Mouse (Mus musculus) limb, embryonic 11.5 days (tissue): ENCODE data around the gene Nr1h5. TPM values are rescaled to one million over a fixed set of nuclear protein-coding genes. Genes with fewer than 3 reads are reported as not detected.

Experiments
- ATAC-seq: fragments of 200-750 bp; cut with Nextera tagmentation; 2 replicates; pipeline ENCODE4 v1.8.0; 2017; ENCODE audit warnings: low read depth; ENCODE audit not compliant: insufficient number of reproducible peaks, low FRiP score, low TSS enrichment
- DNase-seq: peaks from one replicate; pipeline ENCODE4 v3.0.0-alpha.2; 2015; ENCODE audit warnings: low spot score
- H3K27ac ChIP-seq: fragments of 300-500 bp; sonication (generic); replicated peaks from 2 replicates; pipeline ENCODE4 v1.5.1; 2014; ENCODE audit warnings: low read depth, mild to moderate bottlenecking, low read length
- H3K27me3 ChIP-seq: fragments of 300-500 bp; sonication (generic); 2 replicates; pipeline ENCODE4 v1.6.1; 2014; ENCODE audit warnings: mild to moderate bottlenecking, low read length, mixed read lengths; ENCODE audit not compliant: control insufficient read depth, insufficient read depth
- H3K36me3 ChIP-seq: fragments of 300-500 bp; sonication (generic); 2 replicates; pipeline ENCODE4 v1.6.1; 2014; ENCODE audit warnings: mild to moderate bottlenecking, low read length, moderate library complexity, mixed read lengths; ENCODE audit not compliant: control insufficient read depth, insufficient read depth
- H3K4me1 ChIP-seq: fragments of 300-500 bp; sonication (generic); 2 replicates; pipeline ENCODE4 v1.6.1; 2014; ENCODE audit warnings: low read length, mixed read lengths; ENCODE audit not compliant: control insufficient read depth, insufficient read depth
- H3K4me2 ChIP-seq: fragments of 300-500 bp; sonication (generic); 2 replicates; pipeline ENCODE4 v1.6.1; 2014; ENCODE audit warnings: low read depth, mild to moderate bottlenecking, moderate library complexity; ENCODE audit not compliant: severe bottlenecking
- H3K4me3 ChIP-seq: fragments of 300-500 bp; sonication (generic); 2 replicates; pipeline ENCODE4 v1.5.1; 2014; ENCODE audit warnings: low read depth, low read length
- H3K9ac ChIP-seq: fragments of 300-500 bp; sonication (generic); 2 replicates; pipeline ENCODE4 v1.6.1; 2014; ENCODE audit warnings: mild to moderate bottlenecking, low read length
- H3K9me3 ChIP-seq: fragments of 300-500 bp; sonication (generic); 2 replicates; pipeline ENCODE4 v1.6.1; 2016; ENCODE audit warnings: low read length; ENCODE audit not compliant: control insufficient read depth
- WGBS: fragments of 180-500 bp; shearing (Covaris S2); extraction: QIAGEN DNeasy Blood & Tissue Kit; methylation state at CpG from one replicate; pipeline ENCODE4 v1.1.7; 2014; 5-methylcytosine and 5-hydroxymethylcytosine counted together
- polyA plus RNA-seq: library from polyadenylated mRNA; unstranded; fragments of >200 nt; fragmentation: Nextera tagmentation; extraction: Ambion mirVana; gene quantifications from 2 replicates; pipeline ENCODE4 v1.2.1, GENCODE M21; 2014

Nr1h5 gene
- polyA plus RNA-seq, 1 experiment from 2014 or later = not detected

DNA sequence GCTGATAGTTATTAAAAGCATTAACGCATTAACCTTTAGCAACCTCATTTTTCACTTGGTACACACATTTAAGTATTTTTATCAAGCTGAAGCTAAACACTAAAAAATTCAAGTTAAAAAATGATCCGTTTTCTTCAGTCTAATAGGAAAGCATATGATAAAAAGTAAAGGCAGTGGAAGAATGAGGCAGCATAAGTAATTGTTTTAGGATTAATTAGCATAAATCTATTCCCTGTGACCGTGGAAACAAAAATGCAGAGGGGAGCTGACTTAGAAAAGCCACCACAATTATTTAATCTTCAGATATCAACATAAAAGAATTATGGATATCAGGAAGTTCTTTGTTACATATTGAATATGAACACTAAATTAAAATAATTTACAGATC is 16.4 kb upstream of the Nr1h5 start:
- DNase-seq (no peak), ATAC-seq (no peak)
- Histone ChIP-seq H3K27ac (no peak overlapping the region), H3K9ac (no peak overlapping the region), H3K27me3 (no peaks in the 10 kb centered on the region), H3K4me3 (no peak overlapping the region), H3K36me3 (no peaks in the 10 kb centered on the region), H3K9me3 (no peaks in the 10 kb centered on the region), H3K4me2 (no peak overlapping the region), H3K4me1 (no peaks in the 10 kb centered on the region)
- 75% methylated on average over 3 of the region's 3 CpGs for WGBS

DNA sequence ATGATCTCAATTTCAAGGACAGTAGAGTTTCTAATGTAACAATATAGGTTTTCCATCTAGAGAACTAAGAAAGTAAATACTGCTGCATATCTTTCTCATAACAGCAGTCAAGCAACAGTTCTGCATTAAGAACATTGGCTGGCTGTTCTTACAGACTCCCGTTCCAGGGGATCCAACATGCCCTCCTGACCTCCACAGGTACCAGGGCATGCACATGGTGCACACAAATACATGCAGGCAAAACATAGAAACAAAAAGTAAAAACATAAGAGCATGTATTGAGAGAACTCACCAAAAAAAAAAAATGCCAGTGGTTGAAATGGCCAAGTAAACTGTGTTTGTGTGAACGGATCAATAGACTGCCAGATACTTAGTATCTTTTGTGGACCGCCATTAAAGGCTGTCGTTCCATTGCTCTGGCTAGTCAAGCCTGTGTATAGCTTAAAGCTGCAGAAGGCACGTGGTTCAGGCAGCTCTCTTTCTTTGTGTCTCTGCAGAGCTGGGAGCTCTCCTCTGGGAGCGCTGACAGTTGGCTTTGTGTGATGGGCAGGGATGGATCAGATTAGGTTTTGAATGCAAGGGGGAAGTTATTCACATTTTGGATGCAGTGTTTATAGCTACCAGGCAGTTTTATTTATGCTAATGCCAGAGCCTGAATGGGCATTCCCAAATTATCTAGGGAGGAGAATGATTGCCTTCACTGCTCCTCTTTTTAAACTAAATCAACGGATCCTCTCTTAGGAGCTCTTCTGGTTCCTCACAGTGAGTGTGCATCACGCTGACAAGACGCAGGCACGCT is 15.8 kb upstream of the Nr1h5 start:
- no peaks in the 10 kb centered on the region for H3K36me3 ChIP-seq
- H3K4me2 ChIP-seq = no peak overlapping the region
- H3K4me1 ChIP-seq = no peaks in the 10 kb centered on the region
- no peak overlapping the region for H3K4me3 ChIP-seq
- no peak for DNase-seq
- no peak overlapping the region for H3K27ac ChIP-seq
- no peak overlapping the region for H3K9ac ChIP-seq
- H3K27me3 ChIP-seq = no peaks in the 10 kb centered on the region
- H3K9me3 ChIP-seq = no peaks in the 10 kb centered on the region
- no peak for ATAC-seq
- WGBS = 57% methylated on average over 10 of the region's 10 CpGs

DNA sequence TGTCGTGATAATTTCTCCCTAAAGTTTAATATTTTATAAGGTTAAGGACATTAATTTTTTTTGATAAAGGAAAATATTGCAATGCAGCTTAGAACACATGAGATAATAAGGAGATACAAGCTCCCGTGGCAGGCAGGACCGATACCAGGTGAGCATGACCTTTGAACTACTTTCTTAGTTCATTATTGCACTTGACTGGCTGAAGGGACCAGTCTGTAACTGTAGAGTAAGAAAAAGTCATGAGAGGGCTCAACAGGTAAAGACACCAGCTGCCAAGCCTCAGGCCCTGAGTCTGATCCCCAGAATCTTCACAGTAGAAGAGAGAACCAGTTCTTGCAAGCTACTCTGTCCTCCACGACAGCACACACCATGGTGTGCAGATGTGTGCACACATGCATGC is 13.0 kb upstream of the Nr1h5 start:
- H3K9ac ChIP-seq = no peak overlapping the region
- no peaks in the 10 kb centered on the region for H3K27me3 ChIP-seq
- no peaks in the 10 kb centered on the region for H3K9me3 ChIP-seq
- no peaks in the 10 kb centered on the region for H3K4me1 ChIP-seq
- no peak overlapping the region for H3K27ac ChIP-seq
- 86% methylated on average over 4 of the region's 4 CpGs for WGBS
- no peak overlapping the region for H3K4me3 ChIP-seq
- H3K36me3 ChIP-seq = no peaks in the 10 kb centered on the region
- H3K4me2 ChIP-seq = no peak overlapping the region
- DNase-seq (no peak), ATAC-seq (no peak)

DNA sequence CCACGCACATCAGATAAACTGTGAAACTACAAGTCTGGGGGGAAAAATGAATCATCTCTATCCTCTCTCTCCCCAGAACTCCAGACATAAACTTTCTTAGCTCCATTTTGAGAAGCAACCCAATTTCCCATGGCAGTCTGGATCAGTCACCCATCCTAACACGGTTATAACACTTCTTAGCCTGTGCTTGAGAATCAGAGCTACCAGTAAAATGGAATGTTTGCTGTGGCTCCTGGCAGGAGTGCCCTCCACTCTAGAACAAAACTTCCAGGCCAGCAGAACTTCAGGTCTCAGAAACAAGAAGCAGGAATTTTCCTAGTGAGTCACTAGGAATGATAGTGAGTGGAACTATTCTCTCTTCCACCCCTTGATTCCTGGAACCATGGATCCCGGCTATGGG is 6.6 kb upstream of the Nr1h5 start:
- Histone ChIP-seq H3K27me3 (no peaks in the 10 kb centered on the region), H3K36me3 (no peaks in the 10 kb centered on the region), H3K9me3 (no peaks in the 10 kb centered on the region), H3K4me1 (no peaks in the 10 kb centered on the region), H3K27ac (no peak overlapping the region), H3K4me2 (no peak overlapping the region), H3K9ac (no peak overlapping the region), H3K4me3 (no peak overlapping the region)
- WGBS = 90% methylated on average over 3 of the region's 3 CpGs
- DNase-seq = no peak
- no peak for ATAC-seq

DNA sequence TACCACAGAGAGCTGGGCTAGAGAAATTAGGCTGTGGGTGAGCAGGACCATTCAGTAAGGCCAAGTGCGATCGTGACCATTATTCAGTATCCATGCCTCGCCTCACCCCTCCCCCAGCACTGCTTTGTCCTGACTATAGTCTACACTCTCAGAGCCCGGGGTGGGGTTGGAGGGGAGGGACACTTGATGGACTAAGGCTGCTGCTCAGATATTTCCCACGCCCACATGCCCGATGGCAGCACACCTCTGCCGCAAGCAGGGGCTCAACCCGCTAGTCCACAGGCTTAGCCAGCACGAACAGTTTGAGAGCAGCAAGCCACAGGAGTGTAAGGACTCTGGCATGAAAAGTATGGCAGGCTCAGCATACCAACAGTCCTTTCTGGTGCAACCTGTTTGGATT is 6.1 kb upstream of the Nr1h5 start:
- 83% methylated on average over 9 of the region's 9 CpGs for WGBS
- DNase-seq = no peak
- Histone ChIP-seq H3K9me3 (no peaks in the 10 kb centered on the region), H3K4me3 (no peak overlapping the region), H3K4me1 (no peaks in the 10 kb centered on the region), H3K27me3 (no peaks in the 10 kb centered on the region), H3K27ac (no peak overlapping the region), H3K36me3 (no peaks in the 10 kb centered on the region), H3K9ac (no peak overlapping the region), H3K4me2 (no peak overlapping the region)
- ATAC-seq = no peak

DNA sequence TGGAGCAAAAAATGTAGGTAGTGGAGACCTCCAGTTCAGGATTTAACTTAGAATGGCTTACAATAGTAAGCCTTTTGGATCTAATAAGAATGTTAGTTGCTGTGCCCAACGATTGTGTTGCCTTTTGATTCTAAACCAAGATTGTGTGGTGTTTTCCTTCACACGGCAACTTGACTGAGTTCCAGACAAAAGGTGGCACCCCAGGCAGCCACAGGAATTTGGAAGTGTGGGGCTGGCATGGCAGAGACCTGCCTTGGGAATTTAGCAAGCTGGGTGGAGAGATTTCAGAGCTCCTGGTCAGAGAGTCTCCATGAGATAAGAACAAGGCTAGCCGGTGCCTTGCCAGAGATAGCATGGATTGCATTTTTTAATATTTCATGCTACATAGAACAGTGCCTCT is 8.3 kb downstream of the Nr1h5 start:
- no peak overlapping the region for H3K27ac ChIP-seq
- H3K4me2 ChIP-seq = no peak overlapping the region
- no peaks in the 10 kb centered on the region for H3K4me1 ChIP-seq
- H3K4me3 ChIP-seq = no peak overlapping the region
- no peaks in the 10 kb centered on the region for H3K27me3 ChIP-seq
- DNase-seq = no peak
- ATAC-seq = no peak
- no peaks in the 10 kb centered on the region for H3K9me3 ChIP-seq
- H3K9ac ChIP-seq = no peak overlapping the region
- WGBS = 62% methylated on average over 3 of the region's 3 CpGs
- H3K36me3 ChIP-seq = no peaks in the 10 kb centered on the region

DNA sequence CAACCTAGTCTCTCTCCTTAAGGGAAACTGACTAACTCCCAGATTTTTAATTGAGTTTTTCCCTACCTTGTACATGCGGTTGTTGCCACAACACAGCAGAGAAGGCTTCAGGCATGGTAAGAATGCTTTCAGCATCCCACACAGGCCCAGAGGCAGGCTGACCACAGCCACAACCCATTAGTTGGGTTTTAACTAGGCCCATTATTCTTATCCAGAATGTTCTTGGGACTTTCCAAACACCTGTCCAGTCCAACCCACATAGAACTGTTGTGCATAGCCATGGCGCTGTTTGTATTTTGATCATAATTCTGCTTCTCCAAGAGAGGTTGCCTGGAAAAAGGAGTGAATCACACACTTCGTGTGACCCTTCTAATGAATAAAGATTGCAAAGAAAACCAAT is 8.8 kb downstream of the Nr1h5 start:
- no peak for ATAC-seq

DNA sequence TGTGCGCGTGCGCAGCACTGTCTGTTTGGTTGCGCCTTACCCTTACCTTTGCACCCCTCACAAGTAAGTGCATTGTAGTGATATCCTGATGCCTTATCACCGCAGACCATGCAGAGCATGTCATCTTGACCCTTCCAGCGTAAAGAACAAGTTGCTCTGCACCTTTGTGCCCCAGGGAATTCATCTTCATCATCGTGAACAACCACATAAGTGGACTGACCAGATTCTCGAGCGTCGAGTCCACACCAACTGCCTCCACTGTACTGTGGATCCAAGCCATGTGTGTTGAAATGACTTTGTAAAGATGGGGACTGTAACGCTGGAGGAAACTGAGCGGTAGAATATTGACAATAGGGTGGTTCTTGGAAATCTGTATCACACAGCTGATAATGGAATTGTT is 9.5 kb downstream of the Nr1h5 start:
- Histone ChIP-seq H3K9ac (no peak overlapping the region), H3K4me2 (no peak overlapping the region), H3K9me3 (no peaks in the 10 kb centered on the region), H3K4me3 (no peak overlapping the region), H3K27me3 (no peaks in the 10 kb centered on the region), H3K4me1 (no peaks in the 10 kb centered on the region), H3K36me3 (no peaks in the 10 kb centered on the region), H3K27ac (no peak overlapping the region)
- DNase-seq (no peak), ATAC-seq (no peak)
- WGBS = 92% methylated on average over 12 of the region's 12 CpGs

More for the DNA sequence above, 8.8 kb downstream of the Nr1h5 start:
- Histone ChIP-seq H3K4me3 (no peak overlapping the region), H3K4me1 (no peaks in the 10 kb centered on the region), H3K9ac (no peak overlapping the region), H3K9me3 (no peaks in the 10 kb centered on the region), H3K4me2 (no peak overlapping the region), H3K36me3 (no peaks in the 10 kb centered on the region), H3K27ac (no peak overlapping the region), H3K27me3 (no peaks in the 10 kb centered on the region)
- no peak for DNase-seq
- 82% methylated on average over 3 of the region's 3 CpGs for WGBS

DNA sequence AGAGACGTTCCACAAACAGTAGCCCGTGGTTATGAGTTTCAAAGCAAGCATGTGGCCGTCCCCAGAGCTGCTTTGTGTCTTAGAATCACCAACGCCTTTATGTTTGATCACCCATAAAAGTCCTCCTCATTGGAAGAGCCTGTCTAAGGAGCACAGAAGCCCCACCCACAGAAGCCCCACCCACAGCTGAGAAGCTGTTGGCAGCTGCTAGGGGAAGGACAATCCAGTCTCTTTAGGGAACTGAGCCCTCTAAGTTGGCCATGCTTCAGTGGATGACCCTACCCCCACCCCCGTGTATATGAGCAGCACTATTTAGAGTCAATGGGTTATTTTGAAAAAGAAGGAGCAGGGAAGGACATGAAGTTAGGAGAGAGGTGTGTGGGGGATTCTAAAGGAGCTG is 17.1 kb downstream of the Nr1h5 start:
- no peak overlapping the region for H3K27ac ChIP-seq
- H3K27me3 ChIP-seq = no peaks in the 10 kb centered on the region
- ATAC-seq (no peak), DNase-seq (no peak)
- no peaks in the 10 kb centered on the region for H3K9me3 ChIP-seq
- no peaks in the 10 kb centered on the region for H3K36me3 ChIP-seq
- no peak overlapping the region for H3K4me3 ChIP-seq
- 67% methylated on average over 5 of the region's 5 CpGs for WGBS
- H3K4me2 ChIP-seq = no peak overlapping the region
- no peaks in the 10 kb centered on the region for H3K4me1 ChIP-seq
- H3K9ac ChIP-seq = no peak overlapping the region
